12 mouse cellular contexts compared by ENCODE assay signal in genomic region chr13:63171347-63172096, GRCm38 (mm10).
DNase-seq lines count a peak whose midpoint lies in the region; ATAC-seq lines count a peak whose summit lies in the region.
"Had no signal": no experiment of that assay in that cellular context is flagged by ENCODE, and none has a peak within 500 bp of the region (broad histone marks: within the 10 kb centered on the region; RNA-seq: fewer than 3 reads in every experiment).

No protein-coding gene starts in this region.

- no peak overlapping the region for H3K4me3 ChIP-seq in forebrain, embryonic 11.5 days (ENCODE audit: low read depth, low read length)
- no peak overlapping the region for H3K4me3 ChIP-seq in forebrain, embryonic 14.5 days (ENCODE audit: low read depth, low read length)
- no peak overlapping the region for H3K4me3 ChIP-seq in neural tube, embryonic 15.5 days (replicated peaks)
- H3K4me3 ChIP-seq in hindbrain, embryonic 12.5 days = no peak overlapping the region
- no peak overlapping the region for H3K4me3 ChIP-seq in neural tube, embryonic 14.5 days (ENCODE audit: low read depth, low read length)
- H3K4me3 ChIP-seq: erythroblast, embryonic 14.5 days had no signal

- H3K4me1 ChIP-seq in forebrain, embryonic 11.5 days (replicated peaks; ENCODE audit: control insufficient read depth, insufficient read depth, low read length) = peaks cover 6% of the 10 kb centered on the region; the same call in 1 of the 2 replicates
- 0 out of 2 replicates have a peak, but pooled peaks cover 3% of the 10 kb centered on the region for H3K4me1 ChIP-seq in forebrain, embryonic 14.5 days (ENCODE audit: control insufficient read depth, insufficient read depth, low read length)
- H3K4me1 ChIP-seq in neural tube, embryonic 15.5 days = peaks cover 11% of the 10 kb centered on the region
- H3K4me1 ChIP-seq in hindbrain, embryonic 12.5 days = peaks cover 19% of the 10 kb centered on the region
- no peaks in the 10 kb centered on the region for H3K4me1 ChIP-seq in neural tube, embryonic 14.5 days (ENCODE audit: control insufficient read depth, insufficient read depth, low read length)

- no peaks in the 10 kb centered on the region; the same call in 1 of the 2 replicates for H3K9me3 ChIP-seq in forebrain, embryonic 11.5 days (ENCODE audit: control insufficient read depth, low read length)
- no peaks in the 10 kb centered on the region for H3K9me3 ChIP-seq in forebrain, embryonic 14.5 days (replicated peaks; ENCODE audit: control insufficient read depth, low read length)
- no peaks in the 10 kb centered on the region for H3K9me3 ChIP-seq in neural tube, embryonic 15.5 days (replicated peaks)
- H3K9me3 ChIP-seq in hindbrain, embryonic 12.5 days (replicated peaks) = no peaks in the 10 kb centered on the region
- H3K9me3 ChIP-seq in neural tube, embryonic 14.5 days (ENCODE audit: control insufficient read depth, low read length) = no peaks in the 10 kb centered on the region

- H3K27me3 ChIP-seq in forebrain, embryonic 11.5 days (ENCODE audit: control insufficient read depth, insufficient read depth, low read length) = no peaks in the 10 kb centered on the region; the same call in 1 of the 2 replicates
- no peaks in the 10 kb centered on the region for H3K27me3 ChIP-seq in forebrain, embryonic 14.5 days (replicated peaks; ENCODE audit: control insufficient read depth, insufficient read depth, low read length)
- H3K27me3 ChIP-seq in neural tube, embryonic 15.5 days (replicated peaks) = no peaks in the 10 kb centered on the region
- H3K27me3 ChIP-seq in hindbrain, embryonic 12.5 days = peaks cover 6% of the 10 kb centered on the region; the same call in 1 of the 2 replicates
- no peaks in the 10 kb centered on the region for H3K27me3 ChIP-seq in neural tube, embryonic 14.5 days (ENCODE audit: control insufficient read depth, insufficient read depth, low read length)

- 0 out of 2 replicates have a peak, but pooled peaks have one; percentile 46 for ATAC-seq in forebrain, embryonic 11.5 days (replicated peaks; ENCODE audit: low FRiP score)
- ATAC-seq in forebrain, embryonic 14.5 days = no peak
- ATAC-seq in neural tube, embryonic 15.5 days (ENCODE audit: low FRiP score) = no peak
- no peak for ATAC-seq in hindbrain, embryonic 12.5 days (ENCODE audit: low FRiP score)
- ATAC-seq in neural tube, embryonic 14.5 days (ENCODE audit: low read depth) = peak; percentile 45; the same call in 1 of the 2 replicates
- ATAC-seq: CD4-positive, CD25-positive, alpha-beta regulatory T cell, adult 4 months had no signal

- 22% methylated on average over 13 of the region's 13 CpGs for WGBS in forebrain, embryonic 11.5 days
- 17% methylated on average over 13 of the region's 13 CpGs for WGBS in forebrain, embryonic 14.5 days
- 16% methylated on average over 13 of the region's 13 CpGs for WGBS in neural tube, embryonic 15.5 days
- 20% methylated on average over 13 of the region's 13 CpGs for WGBS in hindbrain, embryonic 12.5 days
- WGBS in neural tube, embryonic 14.5 days = 20% methylated on average over 13 of the region's 13 CpGs

- no peak overlapping the region for H3K27ac ChIP-seq in forebrain, embryonic 11.5 days (ENCODE audit: low read depth, low read length)
- H3K27ac ChIP-seq in forebrain, embryonic 14.5 days (ENCODE audit: low read depth, low read length) = no peak overlapping the region
- H3K27ac ChIP-seq in neural tube, embryonic 15.5 days (replicated peaks) = no peak overlapping the region
- H3K27ac ChIP-seq in hindbrain, embryonic 12.5 days = peak overlapping the region; percentile 70
- H3K27ac ChIP-seq in neural tube, embryonic 14.5 days (ENCODE audit: low read depth, low read length) = no peak overlapping the region

- H3K9ac ChIP-seq in forebrain, embryonic 11.5 days (ENCODE audit: low read length) = no peak overlapping the region; the same call in 1 of the 2 replicates
- no peak overlapping the region for H3K9ac ChIP-seq in forebrain, embryonic 14.5 days (ENCODE audit: low read length)
- H3K9ac ChIP-seq in neural tube, embryonic 15.5 days (replicated peaks) = no peak overlapping the region
- H3K9ac ChIP-seq in hindbrain, embryonic 12.5 days = no peak overlapping the region
- no peak overlapping the region for H3K9ac ChIP-seq in neural tube, embryonic 14.5 days (replicated peaks; ENCODE audit: low read depth, low read length)

- no peak overlapping the region for H3K4me2 ChIP-seq in forebrain, embryonic 11.5 days (ENCODE audit: low read depth, low read length, severe bottlenecking)
- H3K4me2 ChIP-seq in forebrain, embryonic 14.5 days (ENCODE audit: low read length) = no peak overlapping the region
- H3K4me2 ChIP-seq in neural tube, embryonic 15.5 days = no peak overlapping the region
- H3K4me2 ChIP-seq in hindbrain, embryonic 12.5 days (replicated peaks) = no peak overlapping the region
- no peak overlapping the region for H3K4me2 ChIP-seq in neural tube, embryonic 14.5 days (ENCODE audit: low read depth, low read length)

- no peaks in the 10 kb centered on the region for H3K36me3 ChIP-seq in forebrain, embryonic 11.5 days (ENCODE audit: control insufficient read depth, insufficient read depth, low read length)
- H3K36me3 ChIP-seq in forebrain, embryonic 14.5 days (ENCODE audit: control insufficient read depth, insufficient read depth, low read length) = no peaks in the 10 kb centered on the region
- no peaks in the 10 kb centered on the region for H3K36me3 ChIP-seq in neural tube, embryonic 15.5 days
- H3K36me3 ChIP-seq in hindbrain, embryonic 12.5 days = no peaks in the 10 kb centered on the region
- H3K36me3 ChIP-seq in neural tube, embryonic 14.5 days (ENCODE audit: control insufficient read depth, insufficient read depth, low read length) = no peaks in the 10 kb centered on the region

- DNase-seq in forebrain, embryonic 11.5 days (ENCODE audit: low spot score) = peak; percentile 55
- DNase-seq in forebrain, embryonic 14.5 days (ENCODE audit: low spot score) = no peak
- peak; percentile 47 for DNase-seq in neural tube, embryonic 10.5 days (ENCODE audit: extremely low spot score, low spot score)
- DNase-seq in thymus, postnatal 10 days (ENCODE audit: low spot score in 2 of 2) = no peak
- no peak for DNase-seq in frontal cortex, adult 2 months (ENCODE audit: extremely low spot score in 1 of 2, low spot score in 1 of 2)
- DNase-seq: adrenal gland, adult 8-10 months; lung, postnatal 10 days had no signal

Comparison
In these comparisons a context has a peak if more than half of its experiments do, and no peak if none do; other contexts are left out.
1. ATAC-seq: peak in forebrain, embryonic 11.5 days (single experiment) and neural tube, embryonic 14.5 days (single experiment); none in forebrain, embryonic 14.5 days (single experiment), neural tube, embryonic 15.5 days (single experiment) and hindbrain, embryonic 12.5 days (single experiment).
2. DNase-seq: peak in forebrain, embryonic 11.5 days (single experiment) and neural tube, embryonic 10.5 days (single experiment); none in forebrain, embryonic 14.5 days (single experiment), thymus, postnatal 10 days (0 of 2) and frontal cortex, adult 2 months (0 of 2).